Mouse (Mus musculus) c-Kit-positive CD71-positive TER-119-positive erythroid progenitor cells, embryonic 14.5 days (primary cell): Measurements from ENCODE around the gene Sh3bgrl3.

Experiments
- DNase-seq: peaks from one replicate; pipeline ENCODE4 v3.0.0-alpha.2; 2013; ENCODE audit warnings: low spot score

Gene Sh3bgrl3

DNA sequence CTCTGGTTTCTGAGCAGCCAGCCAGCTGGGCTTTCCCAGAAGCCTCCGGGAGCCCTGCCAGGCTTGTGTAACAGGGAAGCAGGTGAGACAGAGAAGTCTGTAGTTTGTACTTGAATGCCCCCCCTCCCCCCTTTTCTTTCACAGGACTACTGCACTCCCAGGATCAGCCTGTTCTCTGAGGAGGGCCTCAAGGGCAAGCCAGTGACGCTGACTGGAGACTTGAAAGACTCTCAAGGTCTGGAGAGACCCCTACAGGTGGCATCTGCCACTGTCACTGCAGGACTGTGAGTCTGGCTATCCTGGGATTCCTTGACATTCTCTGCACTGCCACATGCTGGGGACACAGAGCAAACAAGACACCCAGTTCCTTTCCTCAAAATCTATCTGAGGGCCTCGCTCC lies 49.9 kb downstream of the Sh3bgrl3 start:
- DNase-seq: peak; percentile 37
